Mouse (Mus musculus) kidney, adult 2 months (tissue): ENCODE results near the gene Trio. TPM values are rescaled to one million over a fixed set of nuclear protein-coding genes. Genes with fewer than 3 reads are reported as not detected.

Experiments used
- DNase-seq: peaks from one replicate; pipeline ENCODE4 v3.0.0; 2021
- H3K27ac ChIP-seq: fragments of 200-500 bp; 2 replicates; pipeline ENCODE4 v1.5.1; 2012; ENCODE audit warnings: low read depth, low read length, control low read depth, inconsistent platforms; ENCODE audit not compliant: insufficient read depth
- H3K27me3 ChIP-seq: fragments of 200-500 bp; replicated peaks from 2 replicates; pipeline ENCODE4 v1.6.1; 2012; ENCODE audit warnings: mild to moderate bottlenecking, moderate library complexity, low read length, inconsistent platforms; ENCODE audit not compliant: control insufficient read depth, insufficient read depth
- H3K36me3 ChIP-seq: fragments of 200-500 bp; 2 replicates; pipeline ENCODE4 v1.6.1; 2012; ENCODE audit warnings: mild to moderate bottlenecking, moderate library complexity, low read length, inconsistent platforms; ENCODE audit not compliant: control insufficient read depth, insufficient read depth
- H3K4me1 ChIP-seq: fragments of 200-500 bp; 2 replicates; pipeline ENCODE4 v1.6.1; 2011; ENCODE audit warnings: low read length; ENCODE audit not compliant: control insufficient read depth, insufficient read depth
- H3K4me3 ChIP-seq: fragments of 200-500 bp; 2 replicates; pipeline ENCODE4 v1.5.1; 2011; ENCODE audit warnings: mild to moderate bottlenecking, low read depth, low read length, control low read depth; ENCODE audit not compliant: insufficient read depth
- CTCF ChIP-seq: fragments of 200-500 bp; conservative IDR thresholded peaks from 2 replicates; pipeline ENCODE4 v1.5.1; 2011; ENCODE audit warnings: low read depth, mild to moderate bottlenecking, control low read depth, low read length, moderate library complexity, mixed read lengths; ENCODE audit not compliant: insufficient read depth, insufficient read length
- POLR2A ChIP-seq: fragments of 200-500 bp; IDR thresholded peaks from one replicate; pipeline ENCODE4 v1.6.1; 2011; ENCODE audit warnings: low read depth, low read length, control low read depth
- WGBS: fragments of 180-500 bp; shearing (Covaris S2); methylation state at CpG from one replicate; pipeline ENCODE4 v1.1.7; 2018; 5-methylcytosine and 5-hydroxymethylcytosine counted together
- polyA plus RNA-seq: library from polyadenylated mRNA; depleted of rRNA; stranded (reverse); fragments of >200 nt; gene quantifications from 2 replicates; pipeline ENCODE4 v1.2.3, GENCODE M21; 2012

Gene Trio
- polyA plus RNA-seq, 1 experiment = 37.2 TPM

GRCm38 (mm10) chr15:27941441-27941840 lies 84.2 kb downstream of the Trio start:
- Histone ChIP-seq H3K36me3 (no peaks in the 10 kb centered on the region), H3K27ac (no peak overlapping the region), H3K4me3 (no peak overlapping the region), H3K27me3 (no peaks in the 10 kb centered on the region), H3K4me1 (peaks cover 20% of the 10 kb centered on the region)
- no peak for DNase-seq
- 54% methylated on average over 8 of the region's 8 CpGs for WGBS
- TF ChIP-seq CTCF (no peak), POLR2A (no peak)

GRCm38 (mm10) chr15:27941020-27941419 lies 84.6 kb downstream of the Trio start:
- no peak for DNase-seq
- TF ChIP-seq POLR2A (no peak), CTCF (no peak)
- Histone ChIP-seq H3K27me3 (no peaks in the 10 kb centered on the region), H3K4me3 (no peak overlapping the region), H3K36me3 (no peaks in the 10 kb centered on the region), H3K27ac (no peak overlapping the region), H3K4me1 (peaks cover 20% of the 10 kb centered on the region)
- 45% methylated on average over 8 of the region's 8 CpGs for WGBS

- peaks cover 20% of the 10 kb centered on the region for H3K4me1 ChIP-seq
- TF ChIP-seq POLR2A (no peak), CTCF (no peak)
- H3K27ac ChIP-seq = no peak overlapping the region
- whole genome bisulfite sequencing = 64% methylated on average over 4 of the region's 4 CpGs
- H3K36me3 ChIP-seq = no peaks in the 10 kb centered on the region
- H3K27me3 ChIP-seq = no peaks in the 10 kb centered on the region
- DNase-seq = no peak
- H3K4me3 ChIP-seq = no peak overlapping the region
Observed at GRCm38 (mm10) chr15:27940032-27940431, 85.6 kb downstream of the Trio start.

- no peak for DNase-seq
- peaks cover 20% of the 10 kb centered on the region for H3K4me1 ChIP-seq
- WGBS = 73% methylated on average over 6 of the region's 6 CpGs
- no peaks in the 10 kb centered on the region for H3K27me3 ChIP-seq
- no peaks in the 10 kb centered on the region for H3K36me3 ChIP-seq
- TF ChIP-seq POLR2A = no peak
- no peak for TF ChIP-seq CTCF
- no peak overlapping the region for H3K27ac ChIP-seq
- H3K4me3 ChIP-seq = no peak overlapping the region
Observed at GRCm38 (mm10) chr15:27938886-27939285, 86.8 kb downstream of the Trio start.

- H3K27ac ChIP-seq = no peak overlapping the region
- H3K4me1 ChIP-seq = peaks cover 17% of the 10 kb centered on the region
- TF ChIP-seq POLR2A (no peak), CTCF (no peak)
- H3K36me3 ChIP-seq = no peaks in the 10 kb centered on the region
- 41% methylated on average over 24 of the region's 24 CpGs for WGBS
- no peak for DNase-seq
- no peak overlapping the region for H3K4me3 ChIP-seq
- no peaks in the 10 kb centered on the region for H3K27me3 ChIP-seq
Observed at GRCm38 (mm10) chr15:27937861-27938833, 87.5 kb downstream of the Trio start.

GRCm38 (mm10) chr15:27937003-27937860 lies 88.4 kb downstream of the Trio start:
- Histone ChIP-seq H3K27me3 (no peaks in the 10 kb centered on the region), H3K4me1 (peaks cover 17% of the 10 kb centered on the region), H3K4me3 (no peak overlapping the region), H3K27ac (no peak overlapping the region), H3K36me3 (no peaks in the 10 kb centered on the region)
- peak; percentile 57 for DNase-seq
- no peak for TF ChIP-seq POLR2A
- TF ChIP-seq CTCF = 0 out of 2 replicates have a peak, but pooled peaks have one; percentile 4
- 12% methylated on average over 20 of the region's 20 CpGs for WGBS
